Mouse (Mus musculus): ENCODE measurements around the gene Ptprg.

The Ptprg gene

DNA sequence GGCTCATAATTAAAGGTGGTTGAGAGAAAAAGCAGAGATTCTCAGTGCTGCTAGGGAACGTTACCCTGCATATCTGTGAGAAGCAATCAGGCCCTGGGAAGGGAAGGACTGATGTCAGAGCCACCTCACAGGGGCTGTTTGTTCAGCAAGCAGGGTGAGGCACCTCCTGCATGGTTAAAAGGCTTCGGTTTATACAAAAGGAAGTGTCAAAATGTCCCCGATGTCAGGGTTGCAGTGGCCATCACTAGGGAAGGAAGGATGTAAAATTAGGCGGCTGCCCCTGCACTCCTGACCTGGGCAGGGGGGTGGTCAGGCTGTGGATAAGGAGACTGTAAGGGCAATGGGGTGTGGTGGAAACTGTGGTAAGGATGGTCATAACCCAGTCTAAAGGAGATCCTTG, 583.2 kb downstream of the Ptprg start:
- no peak for ATAC-seq (ENCODE audit: low TSS enrichment)

DNA sequence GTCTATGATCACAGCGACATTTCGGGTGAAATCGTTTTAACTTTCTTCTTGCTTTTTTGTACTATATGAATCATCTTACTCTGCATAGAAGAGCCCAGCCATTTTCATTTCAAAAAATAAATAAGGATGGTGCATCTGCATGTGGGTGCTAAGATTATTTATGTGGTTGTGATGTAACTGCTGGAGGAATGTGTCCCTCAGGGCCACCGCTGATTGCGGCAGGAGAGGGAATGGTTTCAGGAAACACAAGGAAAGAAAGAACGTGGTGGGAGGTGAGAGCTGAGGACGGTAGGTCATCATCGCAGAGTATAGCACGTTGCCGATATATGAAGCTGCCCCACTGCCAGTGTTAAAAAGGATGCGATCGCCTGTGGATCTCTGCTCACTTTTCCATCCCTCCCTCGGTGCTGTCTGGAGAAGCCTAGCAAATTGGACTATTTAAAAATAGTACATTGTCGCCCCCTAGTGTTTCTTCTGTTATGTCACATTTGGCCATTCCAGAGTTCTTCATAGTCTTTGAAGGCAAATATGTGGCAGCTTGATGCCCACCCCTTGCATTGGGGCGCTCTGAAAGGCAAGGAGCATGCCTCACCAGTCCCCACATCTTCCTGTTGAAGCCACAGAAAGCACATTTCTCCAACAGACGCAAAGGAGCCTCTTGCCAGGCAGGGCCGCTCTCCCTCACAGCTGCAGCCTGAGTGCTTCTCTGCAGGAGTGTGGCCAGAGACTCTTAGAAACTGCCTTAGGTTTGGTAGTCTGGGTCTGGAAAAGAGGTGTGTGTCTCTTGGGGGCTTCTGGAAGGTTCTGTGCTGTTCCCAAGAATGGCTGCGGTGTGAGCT, 586.5 kb downstream of the Ptprg start:
- peak; percentile 86 for ATAC-seq (ENCODE audit: low TSS enrichment)

DNA sequence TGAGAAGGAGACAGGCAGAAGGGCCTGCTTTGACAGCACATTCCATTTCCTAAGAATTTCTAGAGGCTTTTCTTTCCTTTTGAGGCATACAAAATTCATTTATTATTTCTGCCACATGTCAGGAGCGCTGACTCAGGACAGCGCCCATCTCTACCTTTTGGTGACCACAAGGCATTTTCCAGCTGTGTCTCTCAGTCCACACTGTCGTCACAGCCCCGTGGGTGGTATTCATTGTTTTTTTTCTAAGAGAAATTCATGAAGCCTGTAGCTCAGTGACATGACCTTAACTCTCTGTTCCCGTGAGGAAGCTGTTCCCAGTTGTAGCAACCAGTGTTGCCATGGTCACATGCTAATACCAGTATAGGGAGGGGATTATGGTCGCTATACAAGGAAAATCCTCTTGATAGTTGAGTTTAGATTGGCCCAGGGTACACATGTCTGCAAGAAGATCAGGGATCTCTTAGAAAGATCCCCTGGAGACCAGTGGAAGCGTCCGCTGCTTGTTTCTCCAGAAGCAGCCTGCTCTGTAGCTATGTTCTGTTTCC, 590.7 kb downstream of the Ptprg start:
- ATAC-seq (ENCODE audit: low TSS enrichment), result no peak

DNA sequence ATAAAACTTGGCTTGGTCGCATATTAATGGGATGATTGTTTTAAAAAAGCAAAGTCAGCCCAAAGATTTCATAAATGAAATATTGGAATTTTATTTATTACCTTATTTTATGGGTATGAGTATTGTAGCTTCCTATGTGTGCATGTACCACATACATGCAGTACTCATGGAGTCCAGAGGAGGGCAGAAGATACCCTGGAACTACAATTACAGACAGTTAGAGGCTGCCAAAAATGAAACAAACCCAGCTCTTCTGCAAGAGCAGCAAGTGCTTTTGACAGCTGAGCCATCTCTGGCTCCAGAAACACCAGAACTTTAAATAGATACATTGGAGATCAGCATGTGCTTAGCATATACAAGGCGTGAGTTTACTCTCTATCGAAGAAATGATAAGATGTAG, 592.6 kb downstream of the Ptprg start:
- peak; percentile 38; the same call in 1 of the 2 replicates for ATAC-seq (ENCODE audit: low TSS enrichment)

DNA sequence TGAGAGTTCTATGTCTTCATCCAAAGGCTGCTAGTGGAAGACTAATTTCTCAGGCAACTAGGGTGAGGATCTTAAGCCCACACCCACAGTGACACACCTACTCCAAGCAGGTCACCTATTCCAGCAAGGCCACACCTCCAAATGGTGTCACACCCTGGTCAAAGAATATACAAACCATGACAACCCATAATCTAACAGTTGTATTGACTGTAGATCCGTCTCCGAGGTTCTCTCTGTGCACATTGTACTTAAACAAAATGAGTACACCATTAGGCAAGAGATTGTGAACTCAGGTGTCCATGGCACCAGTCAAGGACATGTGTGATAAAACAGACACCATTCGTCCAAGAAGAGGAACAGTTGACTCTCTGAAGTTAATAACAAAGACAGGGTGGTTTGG, 596.2 kb downstream of the Ptprg start:
- ATAC-seq (ENCODE audit: low TSS enrichment), result no peak

DNA sequence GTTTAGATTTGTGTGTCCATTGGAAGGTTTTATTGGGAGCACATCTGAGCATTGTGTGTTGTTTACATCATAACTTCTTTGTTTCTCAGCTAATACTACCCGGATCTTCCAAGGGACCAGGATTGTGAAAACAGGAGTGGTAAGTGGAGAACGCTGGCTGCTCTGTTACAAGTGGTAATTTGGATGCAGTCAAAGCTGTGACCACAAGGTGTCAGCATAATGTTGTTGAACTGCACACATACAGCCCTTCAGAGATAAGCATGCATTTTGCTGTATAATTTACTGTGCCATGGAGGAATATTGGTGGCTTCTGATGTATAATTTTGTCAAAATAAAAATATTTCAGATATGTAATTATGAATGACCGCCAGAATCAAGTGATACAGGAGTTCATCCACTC, 598.6 kb downstream of the Ptprg start:
- peak; percentile 91 for ATAC-seq (ENCODE audit: low TSS enrichment)

DNA sequence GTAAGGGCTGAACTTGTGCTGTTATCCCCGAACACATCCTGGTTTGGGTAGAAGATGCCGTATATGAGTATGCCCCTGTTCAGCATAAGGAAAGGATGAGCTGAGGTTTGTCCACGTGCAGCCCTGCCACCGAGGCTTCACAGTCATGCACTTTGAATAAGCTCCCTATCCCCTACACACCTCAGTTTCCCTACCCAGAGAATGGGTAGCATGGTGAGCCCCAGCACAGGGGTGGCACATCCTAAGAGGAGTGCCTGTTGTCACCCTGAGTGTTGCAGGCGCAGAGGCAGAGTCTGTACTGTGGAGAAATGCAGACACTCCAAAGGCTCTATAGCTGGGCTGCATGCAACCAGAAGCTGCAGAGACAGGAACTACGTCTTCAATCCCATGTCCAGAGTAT, 599.4 kb downstream of the Ptprg start:
- no peak for ATAC-seq (ENCODE audit: low TSS enrichment)

DNA sequence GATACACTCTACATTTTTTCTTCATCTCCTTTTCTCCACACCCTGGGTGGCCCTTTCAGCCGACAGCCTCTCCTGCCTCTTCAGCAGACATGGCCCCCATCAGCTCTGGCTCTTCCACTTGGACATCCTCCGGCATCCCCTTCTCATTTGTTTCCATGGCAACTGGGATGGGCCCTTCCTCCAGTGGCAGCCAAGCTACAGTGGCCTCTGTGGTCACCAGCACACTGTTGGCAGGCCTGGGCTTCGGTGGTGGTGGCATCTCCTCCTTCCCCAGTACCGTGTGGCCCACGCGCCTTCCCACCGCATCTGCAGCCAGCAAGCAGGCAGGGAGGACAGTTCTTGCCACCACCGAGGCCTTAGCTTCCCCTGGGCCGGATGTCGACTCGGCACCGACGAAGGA, 600.3 kb downstream of the Ptprg start:
- ATAC-seq (ENCODE audit: low TSS enrichment), result no peak

DNA sequence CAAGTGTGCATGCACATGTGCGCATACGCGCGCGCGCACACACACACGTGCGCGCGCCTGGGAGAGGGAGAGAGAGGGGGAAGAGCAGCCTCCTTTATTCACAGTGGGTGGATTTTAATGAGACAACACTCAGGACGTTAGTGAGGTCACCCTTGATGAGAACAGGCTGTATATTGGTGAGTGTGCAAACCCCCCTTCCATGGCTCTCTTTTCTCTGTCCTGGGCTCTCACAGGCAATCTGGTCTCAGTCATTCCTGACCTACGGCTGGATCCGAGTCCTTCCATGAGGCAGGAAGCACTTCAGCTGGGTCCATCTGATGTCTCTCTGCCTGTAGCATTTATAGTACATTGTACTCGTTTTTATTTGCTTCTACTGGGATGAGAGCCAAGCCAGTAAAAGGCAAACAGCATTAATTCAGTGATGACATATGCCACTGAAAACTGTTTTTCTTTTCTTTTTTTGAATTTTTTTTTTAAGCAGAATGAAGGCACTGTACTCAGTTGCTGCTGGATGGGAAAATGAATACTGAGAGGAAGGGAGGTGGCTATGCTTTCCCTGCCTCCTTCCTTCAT, 608.5 kb downstream of the Ptprg start:
- peak; percentile 81 for ATAC-seq (ENCODE audit: low TSS enrichment)

DNA sequence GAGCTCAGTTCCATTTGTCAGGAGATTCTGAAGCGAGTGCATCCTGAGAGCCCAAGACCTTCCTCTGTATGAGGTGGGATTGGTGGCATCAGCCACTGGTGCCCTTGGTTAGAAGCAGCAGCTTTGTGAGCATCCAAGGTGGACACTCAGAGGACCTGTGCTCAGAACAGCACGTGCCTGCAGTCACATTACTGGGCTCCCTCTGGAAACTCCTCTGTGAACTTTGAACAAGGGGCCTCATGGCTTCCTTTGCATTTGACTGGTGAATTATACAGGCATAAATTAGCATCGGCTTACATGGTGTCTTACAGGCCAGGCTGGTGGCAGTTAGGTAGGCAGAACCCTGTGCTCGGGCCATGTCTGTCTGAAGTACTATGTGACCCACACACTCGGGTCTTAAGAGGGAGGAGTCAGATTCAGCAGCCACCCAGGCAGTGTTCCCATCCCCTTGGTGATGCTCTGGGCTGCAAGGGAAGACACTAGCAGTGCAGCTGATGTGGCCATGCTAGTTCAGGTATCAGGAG, 609.1 kb downstream of the Ptprg start:
- no peak for ATAC-seq (ENCODE audit: low TSS enrichment)

DNA sequence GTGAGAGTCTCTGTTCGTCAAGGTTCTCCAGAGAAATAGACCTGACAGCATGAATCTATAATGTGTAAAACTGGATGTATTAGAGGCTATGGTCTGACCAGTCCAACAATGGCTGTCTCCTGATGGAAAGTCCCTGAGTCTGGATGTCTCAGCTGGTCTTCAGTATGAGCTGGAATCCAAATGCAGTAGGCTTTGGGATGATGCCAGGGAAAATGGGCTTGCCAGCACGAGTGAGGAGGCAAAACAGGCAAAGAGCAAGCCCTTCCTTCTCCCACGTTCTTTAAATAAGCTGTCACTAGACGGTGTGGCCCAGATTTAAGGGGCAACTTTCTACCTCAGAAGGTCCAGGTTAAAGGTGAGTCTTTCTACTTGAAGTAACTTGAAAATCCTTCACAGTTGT, 609.9 kb downstream of the Ptprg start:
- no peak for ATAC-seq (ENCODE audit: low TSS enrichment)

DNA sequence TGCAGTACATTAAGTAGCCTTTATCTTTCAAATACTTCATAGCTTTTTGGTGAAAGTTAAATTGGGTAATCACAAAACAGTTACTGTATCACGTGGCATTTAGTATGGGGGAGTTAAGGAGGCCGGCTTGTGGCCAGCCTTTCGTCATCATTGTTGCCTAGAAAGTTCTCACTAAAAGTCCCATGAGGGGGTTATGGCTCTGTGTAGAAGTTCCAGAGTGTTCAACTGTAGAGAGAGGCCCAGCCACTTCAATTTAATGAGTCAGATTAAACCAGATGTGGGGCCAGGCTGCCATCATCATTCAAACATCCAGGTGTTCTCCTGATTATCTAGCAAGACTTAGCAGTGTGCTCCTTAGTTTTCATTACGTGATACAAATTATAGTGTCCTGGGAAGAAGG, 613.9 kb downstream of the Ptprg start:
- ATAC-seq (ENCODE audit: low TSS enrichment), result no peak

DNA sequence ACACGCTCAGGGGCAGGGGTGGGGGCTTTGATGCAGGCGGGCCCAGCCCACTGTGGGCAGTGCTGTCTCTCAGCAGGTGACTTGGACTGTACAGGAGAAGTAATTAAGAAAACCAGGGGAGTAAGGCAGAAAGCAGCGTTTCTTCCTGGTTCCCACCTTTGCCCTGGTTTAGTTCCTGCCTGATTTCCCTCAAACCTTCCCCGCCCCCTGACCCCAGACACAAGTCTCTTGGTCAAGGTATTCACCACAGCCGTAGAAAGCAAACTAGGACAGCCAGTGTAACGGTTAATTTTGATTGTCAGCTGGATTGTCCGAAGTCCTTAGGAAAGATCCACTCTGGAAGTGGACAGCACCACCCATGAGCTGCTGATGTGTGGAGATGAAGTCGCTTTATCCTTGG, 614.3 kb downstream of the Ptprg start:
- no peak for ATAC-seq (ENCODE audit: low TSS enrichment)

DNA sequence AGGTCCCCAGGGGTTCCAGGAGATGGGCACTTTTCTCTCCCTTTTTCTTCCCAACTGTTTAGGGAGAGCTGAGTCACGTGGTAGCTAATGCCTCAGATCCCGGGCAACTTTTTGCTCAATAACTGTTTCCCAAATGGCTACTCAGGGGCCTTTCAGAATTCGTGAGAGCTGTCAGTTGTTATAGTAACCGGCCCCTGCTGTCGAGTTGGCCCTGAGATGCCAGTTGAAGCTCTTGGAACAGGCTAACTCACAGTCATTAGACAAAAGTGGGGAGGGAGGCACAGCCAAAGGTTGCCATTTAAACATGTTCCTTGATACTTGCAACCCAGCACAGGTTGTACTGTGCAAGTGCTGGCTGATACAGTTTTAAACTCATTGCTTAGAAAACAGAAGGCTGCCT, 624.1 kb downstream of the Ptprg start:
- peak; percentile 42 for ATAC-seq (ENCODE audit: low TSS enrichment)

DNA sequence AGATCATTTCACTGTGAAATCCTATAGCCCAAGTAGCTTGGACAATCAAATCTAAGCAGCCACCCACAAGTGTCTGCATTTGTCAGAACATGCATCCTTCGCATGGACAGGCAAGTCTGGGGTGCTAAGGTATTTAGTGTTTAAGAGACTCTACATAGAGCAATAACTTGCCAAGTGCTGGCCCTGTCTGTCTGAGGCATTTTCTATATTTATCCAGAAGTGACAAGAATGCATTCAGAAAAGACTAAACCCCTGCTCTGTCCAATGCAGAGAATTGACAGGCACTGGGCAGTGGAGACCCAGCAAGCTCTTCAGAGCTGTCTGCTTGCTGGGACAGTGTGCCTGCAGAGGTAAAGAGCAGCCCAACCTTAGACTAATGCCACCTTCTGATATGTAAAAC, 625.3 kb downstream of the Ptprg start:
- peak; percentile 44 for ATAC-seq (ENCODE audit: low TSS enrichment)

DNA sequence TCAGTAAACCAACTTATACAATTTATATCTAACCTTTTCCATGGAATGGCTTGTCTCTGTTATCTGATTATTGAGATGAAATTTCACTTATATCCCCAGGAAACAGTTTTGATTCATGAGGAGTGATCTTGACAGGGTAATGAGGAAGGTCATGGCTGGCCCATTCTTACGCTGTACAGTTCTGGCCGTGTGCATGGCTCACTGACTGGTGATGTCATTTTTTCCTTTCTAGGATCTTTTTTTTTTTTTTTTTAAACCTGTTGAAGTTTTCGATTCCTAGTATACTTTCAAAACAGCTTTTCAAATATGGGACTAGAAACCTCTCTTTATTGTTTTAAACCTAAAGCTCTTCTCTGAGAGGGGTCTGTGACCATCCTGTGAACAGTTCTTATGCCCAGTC, 626.8 kb downstream of the Ptprg start:
- no peak for ATAC-seq (ENCODE audit: low TSS enrichment)

DNA sequence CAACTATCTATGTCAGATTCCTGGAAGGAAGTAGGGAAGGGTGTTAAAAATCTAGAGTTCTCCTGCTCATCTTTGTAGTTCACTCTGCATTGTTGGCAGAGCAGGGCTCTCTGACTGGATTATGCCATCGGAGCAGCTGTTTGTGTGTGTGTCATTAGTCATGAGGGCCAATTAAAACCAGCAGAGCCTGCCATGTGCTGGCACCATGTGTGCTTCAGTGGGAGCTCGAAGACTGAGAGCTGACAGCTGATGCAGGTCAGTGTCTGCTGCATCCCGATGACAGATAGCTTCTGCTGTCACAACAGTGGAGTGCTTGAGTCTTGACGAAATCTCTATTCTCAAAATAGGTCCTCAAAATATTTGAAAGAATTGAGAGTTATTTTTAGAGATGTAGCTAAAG, 631.7 kb downstream of the Ptprg start:
- no peak for ATAC-seq (ENCODE audit: low TSS enrichment)

DNA sequence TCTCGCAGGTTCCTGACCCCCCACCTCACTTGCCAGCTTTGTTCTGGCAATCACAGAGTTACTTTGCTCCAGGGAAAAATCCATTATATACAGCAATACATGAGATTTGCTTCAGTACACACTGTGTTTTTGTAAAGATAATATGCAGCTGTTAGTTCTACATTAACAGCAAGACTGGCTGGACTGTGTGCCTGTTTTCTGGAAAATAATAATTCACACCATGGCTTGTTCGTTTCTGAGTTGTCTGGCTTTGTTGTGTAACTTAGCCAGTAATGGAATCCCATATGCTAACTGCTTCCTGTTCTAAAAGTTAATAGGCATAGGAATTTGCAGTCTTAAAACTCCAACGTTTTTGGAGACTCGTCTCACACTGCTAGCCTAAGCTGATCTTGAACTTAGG, 635.0 kb downstream of the Ptprg start:
- ATAC-seq (ENCODE audit: low TSS enrichment), result no peak

DNA sequence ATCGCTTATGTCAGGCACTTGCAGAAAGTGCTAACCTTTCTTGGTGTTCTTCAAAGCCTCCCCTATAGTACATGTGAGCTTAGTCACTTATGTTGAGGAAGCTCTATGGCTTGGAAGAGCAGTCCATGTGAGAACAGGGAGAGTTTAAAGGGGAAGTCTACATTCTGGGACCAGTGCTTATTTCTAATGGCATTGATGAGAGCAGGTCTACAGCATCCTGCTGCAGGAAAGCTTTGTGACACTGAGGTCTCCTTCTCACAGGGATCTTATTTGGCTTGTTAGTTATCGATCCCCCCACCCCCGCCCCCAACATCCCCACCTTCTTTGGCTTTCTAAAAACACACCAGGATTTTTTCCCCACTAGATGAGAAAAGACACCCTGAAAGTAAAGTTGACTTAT, 635.9 kb downstream of the Ptprg start:
- no peak for ATAC-seq (ENCODE audit: low TSS enrichment)

DNA sequence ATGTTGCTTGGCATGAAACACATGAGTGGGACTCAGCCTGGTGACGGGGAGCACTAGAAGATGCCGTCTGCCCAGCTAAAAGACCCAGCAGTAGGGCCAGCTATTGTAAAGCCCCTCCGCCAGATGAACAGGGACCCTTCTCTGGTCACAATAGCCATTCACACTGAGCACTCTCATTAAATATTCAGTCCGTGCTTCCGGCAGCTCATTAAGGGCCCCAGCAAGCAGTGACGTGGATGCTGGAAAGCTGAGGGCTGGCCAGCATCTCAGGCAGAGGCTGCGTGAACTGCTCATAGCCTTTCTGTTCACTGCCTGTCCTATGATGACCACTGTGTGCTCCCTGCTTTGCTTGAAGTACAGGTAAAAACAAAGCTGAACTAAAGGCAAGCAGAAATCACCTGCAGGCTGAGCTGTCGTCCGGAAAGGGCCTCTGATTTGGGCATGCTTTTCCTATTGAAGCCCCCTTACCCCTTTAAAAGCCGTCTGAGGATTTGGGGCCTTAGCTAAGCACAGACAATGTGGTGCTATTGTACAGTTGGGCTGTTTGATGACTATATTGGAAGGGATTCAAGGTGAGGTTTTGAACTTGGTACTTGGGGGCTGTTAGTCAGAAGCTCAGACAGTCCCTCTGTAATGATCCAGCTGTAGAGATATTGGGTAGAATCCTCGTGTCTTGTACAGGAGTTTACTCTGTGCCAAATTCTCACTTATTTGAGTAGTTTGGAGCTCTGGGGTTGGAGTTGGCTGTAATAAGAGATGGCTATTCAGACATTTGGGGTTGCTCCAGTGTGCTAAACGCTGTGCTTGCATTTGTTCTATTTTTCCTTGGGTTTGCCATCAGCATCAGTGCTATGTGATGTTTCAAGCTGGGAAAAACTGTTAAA, 636.6 kb downstream of the Ptprg start:
- ATAC-seq (ENCODE audit: low TSS enrichment), result peak; percentile 55; the same call in 1 of the 2 replicates

DNA sequence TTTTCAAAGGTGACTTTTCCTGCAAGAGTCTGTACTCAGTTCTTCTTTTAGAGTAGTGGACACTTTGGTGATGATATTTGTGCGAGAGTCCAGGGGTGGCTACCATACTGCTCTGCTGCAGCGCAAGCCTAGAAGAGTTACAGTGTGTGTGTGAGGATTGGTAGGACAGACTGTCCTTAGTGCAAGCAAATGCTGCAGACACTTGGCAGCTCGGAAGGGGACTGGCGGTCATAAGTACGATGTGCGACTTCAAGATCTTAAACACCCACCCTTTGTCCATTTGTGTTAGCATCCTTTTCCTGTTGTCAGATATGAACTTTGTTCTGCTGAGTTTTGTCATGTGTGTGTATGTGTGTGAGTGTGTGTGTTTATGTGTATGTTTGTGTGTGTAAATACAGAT, 637.7 kb downstream of the Ptprg start:
- ATAC-seq (ENCODE audit: low TSS enrichment), result no peak

DNA sequence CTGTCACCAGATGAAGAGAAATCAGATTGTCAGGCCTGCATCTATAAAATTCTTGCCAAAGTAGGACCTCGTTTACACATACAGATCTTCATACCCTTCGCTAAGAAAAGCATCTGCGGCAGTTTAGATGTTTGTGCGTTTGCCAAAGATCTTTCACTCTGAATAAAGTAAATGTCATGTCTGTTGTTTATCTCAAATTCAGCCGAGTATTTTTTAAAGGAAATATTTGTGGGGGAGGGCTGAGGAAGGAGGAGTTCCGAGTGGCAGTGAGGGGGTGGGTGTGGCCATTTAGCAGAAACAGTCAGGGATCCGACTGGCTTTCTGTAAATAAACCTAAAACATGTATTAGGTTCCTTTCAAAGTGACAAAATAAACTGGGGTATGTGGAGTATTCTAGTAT, 645.4 kb downstream of the Ptprg start:
- ATAC-seq (ENCODE audit: low TSS enrichment), result no peak
